Mouse (Mus musculus): ENCODE data around the gene Gm10974.

The Gm10974 gene

DNA sequence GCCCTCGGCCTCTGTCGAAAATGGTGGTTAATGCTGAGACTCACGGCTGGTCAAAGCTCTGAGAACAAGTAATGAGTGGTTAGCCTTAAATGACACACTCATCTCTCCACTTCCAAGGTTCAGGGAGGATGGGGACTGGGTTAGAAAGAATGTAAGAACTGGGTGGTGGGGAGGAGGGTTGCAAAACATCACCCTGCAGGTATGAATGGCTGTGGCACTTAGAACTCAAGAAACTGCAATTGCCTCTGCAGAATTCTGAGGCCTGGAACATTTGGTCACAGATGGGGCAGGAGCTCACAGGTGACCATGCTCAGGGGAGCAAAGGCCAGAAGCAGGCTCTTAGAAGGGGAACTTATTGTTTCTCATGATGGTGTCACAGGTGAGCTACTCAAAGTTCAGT, 7.2 kb upstream of the Gm10974 start:
- in situ Hi-C loops (cut with MboI, MseI): no loop called here

DNA sequence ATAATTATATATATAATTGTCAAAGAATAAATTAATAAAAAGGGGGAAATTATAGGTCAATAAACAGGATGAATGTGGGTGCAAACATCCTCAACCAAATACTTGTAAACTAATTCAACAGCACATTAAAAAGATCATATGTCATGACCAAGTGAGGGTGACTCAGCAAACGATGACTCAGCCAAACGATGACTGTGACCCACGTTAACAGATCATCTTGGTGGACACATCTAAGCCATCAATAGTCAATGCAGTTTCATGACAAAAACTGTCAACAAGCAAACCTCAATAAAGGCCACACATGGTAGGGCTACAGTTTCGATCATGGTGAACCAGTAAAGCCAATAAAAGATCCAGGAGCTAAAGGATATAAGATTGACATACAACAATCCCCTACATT, 6.7 kb upstream of the Gm10974 start:
- in situ Hi-C loops (cut with MboI, MseI): no loop called here

DNA sequence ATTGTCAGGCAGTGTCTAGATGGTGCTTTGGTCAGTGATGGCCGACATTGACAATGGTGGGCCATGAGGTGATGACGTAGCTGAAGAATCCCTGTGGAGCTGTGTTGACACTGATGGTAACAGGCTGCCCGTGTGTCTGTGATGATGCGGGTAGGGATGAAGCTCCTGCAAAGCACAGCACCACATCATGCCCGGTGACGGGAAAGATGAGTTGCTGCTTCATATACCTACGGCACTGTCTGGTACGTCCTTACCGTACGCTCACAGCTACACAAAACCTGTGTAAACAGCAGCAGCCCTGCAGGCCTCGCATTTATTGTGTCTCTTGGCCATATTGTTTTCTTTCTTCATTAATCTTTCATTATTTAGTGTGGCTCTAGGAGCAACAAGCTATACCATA, 1.2 kb upstream of the Gm10974 start:
- in situ Hi-C loops (cut with MboI, MseI): no loop called here

DNA sequence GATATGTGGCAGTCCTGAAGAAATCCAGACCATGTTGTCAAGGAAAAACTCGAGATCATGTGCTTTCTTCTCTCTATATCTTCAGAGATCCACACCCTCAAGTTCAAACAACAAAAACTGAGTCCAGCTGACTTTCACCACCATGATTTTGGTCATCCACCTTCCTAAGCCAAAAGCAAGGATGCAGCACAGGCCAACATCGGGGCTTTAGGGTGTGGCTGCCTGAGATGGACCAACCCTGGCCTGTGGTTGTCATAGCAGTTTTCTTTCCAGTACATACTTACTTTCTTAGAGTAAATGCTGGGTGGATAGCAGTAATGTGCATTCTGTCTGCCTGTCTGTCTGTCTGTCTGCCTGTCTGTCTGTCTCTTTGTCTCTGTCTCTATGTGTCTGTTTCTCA, 294 bp upstream of the Gm10974 start:
- in situ Hi-C loops (cut with MboI, MseI): no loop called here

DNA sequence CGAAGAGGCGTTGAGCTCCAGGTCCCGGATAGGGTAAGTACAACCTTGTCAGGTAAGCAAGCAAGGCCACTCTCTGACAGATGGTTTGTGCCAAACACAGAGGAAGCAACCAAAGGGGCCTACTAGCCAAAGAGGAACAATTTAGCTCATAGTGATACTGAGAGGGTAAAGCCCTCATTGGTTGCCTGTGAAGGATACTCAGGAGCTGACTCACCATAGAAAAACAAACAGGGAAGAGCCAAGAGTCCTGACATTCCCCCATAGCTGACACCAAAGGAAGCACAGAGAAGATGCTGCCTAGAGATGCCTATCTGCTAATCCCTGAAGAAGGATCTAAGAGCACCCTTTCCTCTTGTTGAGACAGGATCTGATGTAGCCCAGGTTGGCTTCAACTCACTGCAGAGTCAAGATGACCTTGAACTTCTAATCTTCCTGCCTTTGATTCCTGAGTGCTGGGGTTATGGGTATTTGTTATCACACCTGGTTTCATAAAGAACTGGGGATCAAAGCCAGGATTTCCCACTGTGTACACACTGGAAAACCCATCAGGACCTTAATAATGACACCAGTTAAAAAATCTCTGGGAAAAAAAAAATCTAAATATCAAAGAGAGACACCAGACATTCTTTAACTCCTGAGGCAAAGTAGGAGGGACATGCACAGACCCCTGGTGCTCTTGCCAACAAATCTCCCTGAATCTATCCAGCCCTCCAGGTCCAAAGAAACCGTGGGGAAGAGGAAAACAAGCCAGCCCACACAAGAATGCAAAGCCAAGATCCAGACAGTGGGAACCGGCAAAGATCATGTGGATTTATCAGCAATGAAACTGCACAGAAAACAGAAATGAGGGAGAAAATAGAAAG, 3.6 kb downstream of the Gm10974 start:
- in situ Hi-C loops (cut with MboI, MseI): no loop called here

DNA sequence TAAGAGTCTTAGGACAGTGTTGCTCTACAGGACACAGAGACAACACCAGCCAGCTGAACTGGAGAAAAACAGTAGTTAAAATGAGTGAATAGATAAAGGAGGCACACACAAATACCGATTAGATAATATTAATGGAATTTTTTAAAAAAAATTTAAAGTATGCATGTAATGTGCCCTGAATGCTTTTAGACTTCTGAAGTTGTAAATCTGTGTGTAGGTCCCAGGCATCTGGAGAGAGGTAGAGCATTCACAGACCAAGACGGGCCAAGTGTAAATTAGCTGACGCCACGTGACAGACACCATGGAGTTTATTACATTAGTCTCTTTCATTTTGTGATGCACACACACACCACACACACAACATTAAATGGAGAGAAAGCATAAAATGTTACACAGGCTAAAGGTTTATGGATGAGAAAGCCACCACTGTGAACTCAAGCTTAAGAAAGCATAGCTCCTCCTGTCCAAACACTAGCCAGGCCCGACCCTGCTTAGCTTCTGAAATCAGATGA, 4.3 kb downstream of the Gm10974 start:
- in situ Hi-C loops (cut with MboI, MseI): no loop called here

DNA sequence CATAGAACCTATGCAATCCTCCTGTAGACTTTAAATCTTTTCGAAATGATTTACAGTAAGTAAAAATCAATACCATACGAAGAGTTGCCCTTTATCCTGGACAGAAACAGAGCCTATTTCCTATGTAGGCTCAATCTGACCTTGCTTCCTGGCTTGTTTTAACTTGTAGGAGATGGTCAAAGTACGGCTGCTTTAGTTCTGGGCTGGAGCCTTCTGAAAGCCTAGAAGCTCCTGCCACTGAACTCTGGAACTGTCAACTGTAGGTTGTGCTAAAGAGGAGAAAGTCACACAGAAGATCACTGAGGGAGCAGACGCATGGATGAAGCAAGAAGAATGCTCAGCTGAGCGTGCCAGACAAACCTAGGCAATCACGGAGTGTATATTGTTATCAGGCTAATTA, 5.3 kb downstream of the Gm10974 start:
- in situ Hi-C loops (cut with MboI, MseI): no loop called here

DNA sequence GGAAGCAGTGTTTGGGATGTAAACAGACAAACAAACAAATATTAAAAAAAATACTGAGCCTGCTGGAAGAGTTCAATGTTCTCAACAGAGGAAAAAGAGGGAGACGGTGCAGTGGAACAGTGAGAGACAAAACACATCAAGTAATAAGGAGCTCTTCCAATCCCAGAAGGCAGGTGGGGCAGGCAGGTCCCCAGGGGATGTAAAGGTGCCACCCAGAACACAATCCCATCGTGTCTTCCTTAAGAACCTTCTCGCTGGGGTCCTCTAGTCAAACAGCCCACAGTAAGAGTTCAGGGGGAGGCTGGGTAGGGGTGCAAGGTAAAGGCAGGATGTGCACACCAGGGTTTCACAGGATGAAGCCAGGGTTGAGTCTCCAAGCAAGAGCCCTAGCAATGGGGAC, 7.7 kb downstream of the Gm10974 start:
- in situ Hi-C loops (cut with MboI, MseI): no loop called here

DNA sequence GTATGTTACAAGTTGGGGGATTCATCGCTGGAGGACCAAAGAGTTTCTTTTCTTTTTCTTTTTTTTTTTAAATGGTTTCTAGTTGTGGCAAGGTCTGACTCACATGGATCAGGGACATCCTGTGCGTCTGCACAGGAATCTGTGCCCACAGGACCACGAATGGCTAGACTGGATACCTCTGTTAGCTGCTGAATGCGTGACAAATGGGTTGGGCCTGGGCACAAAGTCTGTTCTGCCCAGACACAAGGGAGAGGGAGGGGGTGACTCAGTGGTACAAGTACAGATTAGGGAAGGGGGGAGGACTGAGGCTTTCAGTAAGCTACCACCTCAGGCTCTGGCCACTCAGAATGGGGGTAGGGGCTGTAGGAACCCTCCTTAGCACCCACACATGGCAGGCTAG, 10.0 kb downstream of the Gm10974 start:
- in situ Hi-C loops (cut with MboI, MseI): no loop called here

DNA sequence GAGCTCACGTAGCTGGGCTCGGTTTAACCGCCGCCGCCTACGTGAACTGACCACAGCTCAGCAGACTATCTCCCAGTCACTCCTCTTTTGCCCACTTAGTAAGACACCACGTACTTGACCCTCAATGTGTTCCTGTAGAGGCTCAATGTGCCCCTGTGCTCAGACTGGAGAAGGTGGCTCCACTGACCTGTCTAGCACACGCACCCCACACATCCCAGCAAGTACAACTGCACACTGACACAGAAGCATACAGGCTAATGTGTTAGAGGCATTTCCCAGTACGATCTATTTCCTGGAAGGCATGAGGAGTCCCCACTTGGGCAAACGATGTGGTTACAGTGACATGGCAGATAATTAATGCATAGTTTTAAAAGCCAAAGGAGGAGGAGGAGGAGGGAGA, 10.9 kb downstream of the Gm10974 start:
- in situ Hi-C loops (cut with MboI, MseI): no loop called here

DNA sequence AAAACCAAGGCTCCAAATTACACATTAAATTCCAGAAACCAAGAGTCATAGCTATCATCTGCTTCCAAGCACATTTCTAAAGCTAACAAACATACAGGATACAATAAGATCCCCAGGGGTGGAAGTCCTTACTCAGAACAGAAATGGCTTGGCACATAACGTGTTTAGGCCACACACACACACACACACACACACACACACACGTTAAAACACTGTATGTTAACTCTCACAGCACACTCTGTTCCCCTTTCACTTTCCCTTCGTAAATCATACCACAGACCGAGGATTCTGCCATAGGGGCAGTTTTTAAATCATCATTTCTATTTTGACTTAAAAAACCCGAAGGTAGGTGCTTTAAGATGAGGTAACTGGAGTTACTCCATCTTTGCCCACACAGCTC, 18.5 kb downstream of the Gm10974 start:
- in situ Hi-C loops (cut with MboI, MseI): no loop called here

DNA sequence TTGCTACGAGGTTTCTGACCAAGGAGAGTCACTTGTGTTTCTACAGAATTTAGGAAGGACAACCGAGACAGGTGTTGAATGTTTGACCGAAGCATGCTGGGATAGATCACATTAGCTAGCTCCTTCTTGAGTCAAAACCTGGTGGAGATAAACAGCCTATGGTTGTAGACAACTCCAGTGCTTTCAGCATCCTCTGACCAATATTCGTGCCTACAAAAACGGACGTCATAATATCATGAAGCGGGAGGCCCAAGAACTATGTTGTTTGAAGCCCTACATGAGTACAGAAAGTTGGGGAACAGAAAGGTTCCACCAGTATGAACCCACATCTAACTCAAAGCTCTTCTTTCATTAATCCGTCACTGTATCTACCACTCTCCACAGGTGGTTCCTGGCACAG, 19.2 kb downstream of the Gm10974 start:
- in situ Hi-C loops (cut with MboI, MseI): no loop called here

DNA sequence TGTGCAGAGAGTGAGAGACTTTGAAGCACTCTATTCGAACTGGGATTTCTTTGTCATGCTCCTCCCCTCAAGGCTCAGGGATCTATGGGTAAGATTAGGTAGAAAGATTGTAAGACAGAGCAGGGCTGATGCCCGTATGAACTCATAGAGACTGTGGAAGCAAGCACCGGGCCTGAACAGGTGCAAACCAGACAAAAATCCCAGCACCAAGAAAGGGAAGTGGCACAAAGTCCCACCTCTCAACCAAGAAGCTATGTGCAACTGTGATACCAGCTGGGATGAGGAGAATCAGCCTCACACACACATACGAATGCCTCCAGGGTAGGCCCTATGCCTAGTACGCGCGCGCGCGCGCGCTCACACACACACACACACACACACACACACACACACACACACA, 20.1 kb downstream of the Gm10974 start:
- in situ Hi-C loops (cut with MboI, MseI): no loop called here

DNA sequence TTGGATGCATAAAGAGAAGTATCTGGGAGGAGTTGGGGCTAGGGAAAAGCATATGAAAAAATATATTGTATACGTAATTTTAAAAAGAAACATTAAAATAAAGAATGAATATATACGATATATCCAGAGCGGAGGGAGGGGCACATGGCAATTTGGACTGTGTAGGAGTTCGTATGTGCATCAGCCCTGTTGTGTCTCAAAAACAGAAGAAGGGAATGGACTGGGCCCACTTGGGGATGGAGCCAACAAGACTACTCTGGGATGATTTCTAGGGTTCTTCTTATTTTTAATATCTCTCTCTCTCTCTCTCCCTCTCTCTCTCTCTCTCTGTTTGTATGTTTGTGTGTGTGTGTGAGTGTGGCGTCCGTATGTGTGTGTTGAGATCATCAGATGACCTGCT, 20.7 kb downstream of the Gm10974 start:
- in situ Hi-C loops (cut with MboI, MseI): no loop called here

DNA sequence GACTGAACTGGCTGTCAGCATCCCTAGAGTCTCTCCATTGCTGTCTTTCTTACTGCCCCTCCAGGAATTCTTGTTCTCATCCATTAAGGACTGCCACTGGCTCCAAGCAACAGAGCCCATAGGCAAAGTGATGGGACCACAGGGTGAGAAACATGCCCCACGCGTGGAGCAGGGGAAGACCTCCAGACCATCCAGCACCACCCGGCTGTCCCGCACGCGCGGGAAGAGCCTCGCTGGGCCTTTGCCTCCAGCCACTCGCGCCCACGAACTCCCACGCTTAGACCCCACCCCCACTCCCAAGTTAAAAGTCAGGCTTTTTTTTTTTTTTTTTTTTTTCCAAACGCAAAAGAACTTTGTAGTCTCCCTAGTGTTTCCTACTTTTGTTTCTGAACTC, 21.7 kb downstream of the Gm10974 start:
- in situ Hi-C loops (cut with MboI, MseI): no loop called here

DNA sequence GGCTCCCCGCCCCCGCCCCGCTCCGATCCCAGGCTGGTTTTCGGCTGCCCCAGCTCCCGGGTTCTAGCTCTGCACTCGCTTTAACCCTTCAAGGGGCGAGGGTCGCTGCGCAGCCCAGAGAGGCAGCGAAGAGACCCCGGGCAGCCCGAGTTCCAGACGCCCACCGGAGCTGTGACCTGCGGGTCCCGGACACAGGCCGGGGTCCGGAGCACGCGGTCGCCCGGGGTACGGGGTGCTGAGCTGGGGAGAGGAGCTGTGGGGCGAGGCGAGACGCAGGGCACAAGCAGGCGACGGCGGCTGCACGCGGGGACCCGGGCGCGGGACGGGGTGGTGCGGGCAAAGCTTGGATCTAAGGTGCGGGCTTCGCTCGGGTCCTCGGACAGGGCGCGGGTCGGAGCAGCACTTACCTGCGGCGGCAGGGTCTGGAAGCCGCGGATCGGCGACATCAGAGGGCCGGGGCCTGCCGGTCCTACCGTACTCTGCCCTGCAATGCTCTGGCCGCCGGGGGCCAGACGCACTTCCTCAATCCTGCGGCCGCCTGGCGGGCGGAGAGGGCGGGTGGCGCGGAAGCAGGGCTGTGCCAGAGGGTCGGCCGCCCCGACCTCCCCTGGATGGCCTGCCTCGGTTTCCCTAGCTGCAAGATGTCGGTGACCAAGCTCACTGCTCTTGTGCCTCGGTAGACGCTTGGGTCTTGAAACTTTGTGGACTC, 22.3 kb downstream of the Gm10974 start, which contains the start of gene Lrrk1:
Lrrk1 (minus strand) TSS at position 538 of the 709 bp plus-strand sequence.
- in situ Hi-C loops (cut with MboI, MseI): no loop called here

DNA sequence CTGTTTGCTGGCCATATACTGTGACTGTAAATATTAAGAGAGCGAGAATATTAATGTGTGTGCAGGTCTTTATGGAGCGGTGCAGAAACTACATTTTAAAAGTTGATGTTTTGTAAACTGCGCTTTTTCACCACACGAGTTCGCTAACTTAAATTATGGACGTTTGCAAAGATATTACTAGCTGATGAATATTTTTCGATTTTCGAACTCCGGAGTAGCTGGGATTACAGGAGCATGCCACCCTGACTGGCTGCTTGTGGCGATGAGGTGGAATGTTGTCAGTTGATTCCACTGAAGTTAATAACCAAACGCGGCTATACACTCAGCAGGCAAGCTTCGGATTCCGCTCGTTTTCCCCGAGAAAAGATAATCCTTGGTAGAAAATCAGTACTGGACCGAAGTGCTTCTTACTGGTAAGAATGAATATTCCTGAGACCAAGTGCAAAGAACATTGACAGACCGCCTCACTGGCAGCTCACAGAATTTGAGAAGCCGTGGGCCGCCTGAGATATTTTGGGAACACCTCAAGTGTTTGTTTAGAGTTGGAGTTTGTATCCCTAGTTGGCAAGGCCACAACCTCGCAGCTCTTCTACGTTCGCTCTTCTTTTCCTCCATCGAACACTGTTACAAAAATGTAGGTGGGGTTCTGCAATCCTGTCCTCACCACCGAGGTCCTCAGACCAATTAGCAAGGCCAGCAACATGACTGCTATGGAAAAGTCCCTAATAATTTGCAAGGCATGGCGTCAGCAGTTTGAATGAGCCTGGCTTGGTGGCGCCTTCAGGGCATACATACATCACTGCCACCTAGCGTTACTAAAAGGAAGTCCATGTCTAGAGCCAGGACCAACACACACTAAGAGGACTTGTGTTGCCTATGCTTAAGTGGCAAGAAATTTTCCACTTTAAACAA, 23.2 kb downstream of the Gm10974 start:
- in situ Hi-C loops (cut with MboI, MseI): no loop called here

DNA sequence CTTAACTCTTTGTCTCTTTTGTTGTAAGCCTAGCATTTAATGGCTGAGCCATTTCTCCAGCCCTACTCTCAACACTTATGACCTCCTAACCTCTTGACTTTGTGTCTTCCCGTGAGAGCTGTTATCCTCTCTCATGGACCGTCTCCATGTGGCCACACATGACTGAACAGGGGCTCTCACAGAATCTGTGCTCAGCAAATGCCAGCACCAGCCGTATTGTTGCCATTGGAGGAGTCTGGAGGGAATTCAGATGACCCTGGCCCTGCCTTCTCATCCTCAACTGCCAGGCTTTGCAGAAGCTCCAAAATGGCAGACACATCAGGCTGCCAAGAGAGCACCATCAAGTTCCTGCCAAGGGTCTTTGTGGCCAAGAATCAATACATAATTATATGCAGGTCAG, 31.6 kb downstream of the Gm10974 start:
- in situ Hi-C loops (cut with MboI, MseI): no loop called here

DNA sequence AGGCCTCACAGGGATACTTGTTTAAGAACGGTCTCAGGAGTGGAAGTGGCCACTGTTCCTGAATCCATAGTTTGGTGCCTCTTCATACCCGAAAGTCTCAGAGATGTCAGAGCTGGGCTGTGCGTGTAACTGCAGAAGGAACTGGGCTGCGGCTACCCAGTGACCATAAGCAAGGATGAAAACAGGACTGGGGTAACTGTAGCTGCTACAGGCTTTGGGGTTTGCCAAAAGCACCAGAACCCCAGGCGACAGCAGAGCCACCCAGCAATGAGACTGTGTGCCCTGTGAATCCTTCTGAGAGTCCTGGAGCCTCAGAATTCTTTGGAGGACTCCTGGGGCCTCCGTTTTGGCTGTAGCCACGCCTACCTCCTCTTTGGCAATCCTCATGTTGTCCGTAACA, 35.9 kb downstream of the Gm10974 start:
- in situ Hi-C loops (cut with MboI, MseI): no loop called here

DNA sequence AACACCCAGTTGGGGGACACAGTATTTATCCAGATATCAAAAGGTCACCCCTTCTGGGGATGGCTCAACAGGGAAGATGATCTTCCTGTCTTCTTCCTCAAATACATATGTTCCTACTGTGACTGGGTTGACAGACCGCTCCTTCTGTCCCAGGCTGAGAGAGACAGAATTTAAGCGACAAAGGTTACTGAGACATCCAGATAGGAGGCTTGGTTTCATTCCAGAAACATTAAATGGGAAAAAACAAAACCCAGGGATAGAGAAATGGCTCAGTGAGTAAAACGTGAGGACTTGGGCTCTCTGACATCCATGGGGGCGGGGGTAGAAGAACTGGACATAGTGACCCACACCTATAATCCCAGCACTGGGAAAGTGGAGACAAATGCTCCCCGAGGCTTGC, 37.2 kb downstream of the Gm10974 start:
- in situ Hi-C loops (cut with MboI, MseI): no loop called here

DNA sequence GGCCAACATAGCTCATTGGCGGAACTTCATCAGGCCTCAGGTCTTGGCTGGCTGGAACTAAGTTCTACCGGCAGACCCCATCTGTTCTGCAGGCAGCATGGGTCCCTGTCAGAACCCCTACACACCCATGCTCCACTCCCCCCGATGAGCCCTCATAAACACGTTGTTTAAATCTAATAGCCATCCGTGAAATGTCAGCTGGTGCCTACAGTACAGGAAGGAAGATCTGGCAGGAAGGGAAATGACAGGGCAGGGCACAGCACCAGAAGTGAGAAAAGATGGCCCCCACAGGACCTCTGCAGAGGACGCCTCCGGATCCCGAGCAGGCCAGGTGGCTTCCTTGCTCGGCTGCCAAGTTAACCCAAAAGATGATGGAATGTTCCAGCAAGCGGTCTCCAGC, 38.4 kb downstream of the Gm10974 start:
- in situ Hi-C loops (cut with MboI, MseI): no loop called here

DNA sequence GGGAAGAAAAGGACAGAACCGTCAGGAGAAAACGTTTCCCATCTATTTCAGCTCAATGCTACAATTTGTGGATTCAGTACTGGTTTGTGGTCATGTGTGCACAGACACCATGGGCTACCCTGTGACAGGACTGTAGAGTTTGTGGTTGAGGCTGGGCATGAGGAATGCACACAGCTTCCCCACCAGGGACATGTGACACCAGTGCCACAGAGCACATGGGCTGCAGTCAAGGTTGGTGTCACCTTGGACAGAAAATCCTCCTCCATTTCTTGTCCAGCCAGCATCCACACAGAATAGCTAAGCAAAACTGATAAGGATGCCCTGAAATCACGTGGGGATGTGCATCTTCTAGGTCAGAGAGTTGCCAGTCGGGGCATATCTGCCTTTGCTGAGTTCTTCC, 39.1 kb downstream of the Gm10974 start:
- in situ Hi-C loops (cut with MboI, MseI): no loop called here
